Mouse (Mus musculus): ENCODE measurements at regions not wholly inside any gene's neighbourhood (a gene's known extent, or its start where the extent isn't known, plus 50 kb on each side); places are given as distances from the start of the nearest gene placed in this dataset.

GRCm38 (mm10) chr4:67825484-67825883, 998.1 kb downstream of the Tlr4 start:
- ATAC-seq (ENCODE audit: low FRiP score, low TSS enrichment), result no peak
- Histone ChIP-seq H3K9me3 (ENCODE audit: low read length) (no peaks in the 10 kb centered on the region), H3K36me3 (ENCODE audit: insufficient read depth, low read length) (no peaks in the 10 kb centered on the region), H3K4me2 (replicated peaks; ENCODE audit: low read depth, low read length) (no peak overlapping the region), H3K27me3 (ENCODE audit: insufficient read depth, low read length) (no peaks in the 10 kb centered on the region), H3K9ac (replicated peaks; ENCODE audit: low read length) (no peak overlapping the region), H3K27ac (ENCODE audit: low read length) (no peak overlapping the region), H3K4me3 (ENCODE audit: low read length) (no peak overlapping the region), H3K4me1 (ENCODE audit: insufficient read depth, low read length) (no peaks in the 10 kb centered on the region)
- WGBS, result 52% methylated on average over 1 of the region's 1 CpGs

- WGBS, result 45% methylated on average over 1 of the region's 1 CpGs
- ATAC-seq (ENCODE audit: low FRiP score, low TSS enrichment), result no peak
- H3K27me3 ChIP-seq (ENCODE audit: insufficient read depth, low read length), result no peaks in the 10 kb centered on the region
- no peaks in the 10 kb centered on the region for H3K4me1 ChIP-seq (ENCODE audit: insufficient read depth, low read length)
- H3K4me3 ChIP-seq (ENCODE audit: low read length), result no peak overlapping the region
- H3K27ac ChIP-seq (ENCODE audit: low read length), result no peak overlapping the region
- no peaks in the 10 kb centered on the region for H3K36me3 ChIP-seq (ENCODE audit: insufficient read depth, low read length)
- H3K4me2 ChIP-seq (replicated peaks; ENCODE audit: low read depth, low read length), result no peak overlapping the region
- H3K9ac ChIP-seq (replicated peaks; ENCODE audit: low read length), result no peak overlapping the region
- H3K9me3 ChIP-seq (ENCODE audit: low read length), result no peaks in the 10 kb centered on the region
Observed at GRCm38 (mm10) chr4:67796050-67796449, 968.7 kb downstream of the Tlr4 start.

All from kidney, embryonic 16.5 days (tissue).